Mouse (Mus musculus) E14TG2a.4 (cell line): ENCODE measurements around the gene Slc29a1.

Experiments used
- CTCF ChIP-seq: conservative IDR thresholded peaks from 2 replicates; pipeline ENCODE4 v1.5.1; 2014; ENCODE audit warnings: low read length
- NANOG ChIP-seq: IDR thresholded peaks from 2 replicates; pipeline ENCODE4 v1.6.1; 2014; ENCODE audit warnings: borderline replicate concordance, low read length, mixed read lengths
- POU5F1 ChIP-seq: IDR thresholded peaks from 2 replicates; pipeline ENCODE4 v1.6.1; 2014; ENCODE audit warnings: low read length, borderline replicate concordance

DNA sequence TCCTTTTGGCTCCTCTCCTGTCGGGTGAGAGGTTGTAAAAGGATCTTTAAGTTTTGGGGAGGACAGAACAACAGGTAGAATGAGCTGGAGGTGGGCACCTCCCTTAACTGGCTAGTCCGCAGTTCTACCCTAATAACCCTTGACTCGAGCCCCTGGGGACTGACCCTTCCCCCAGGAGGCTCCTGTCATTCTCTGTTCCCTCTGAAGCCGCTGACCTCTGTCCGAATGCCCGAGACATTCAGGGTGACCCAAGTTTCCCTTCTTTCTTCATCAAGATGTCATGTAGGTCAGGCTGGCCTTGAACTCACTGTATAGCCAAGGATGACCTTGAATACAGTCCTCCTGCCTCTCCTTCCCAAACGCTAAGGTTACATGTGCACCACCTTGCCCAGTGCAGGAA is 11.0 kb downstream of the Slc29a1 start:
- TF ChIP-seq CTCF (no peak), POU5F1 (no peak), NANOG (no peak)
